Mouse (Mus musculus) megakaryocyte, embryonic 14.5 days (primary cell): ENCODE results near the gene Blvrb. TPM values are rescaled to one million over a fixed set of nuclear protein-coding genes. Genes with fewer than 3 reads are reported as not detected.
A peak's percentile ranks its signal among the peaks of the same experiment; 100 is the strongest.

Source experiments
- H3K27me3 ChIP-seq: replicated peaks from 2 replicates; pipeline ENCODE3; 2012; ENCODE audit warnings: inconsistent platforms
- H3K36me3 ChIP-seq: replicated peaks from 2 replicates; pipeline ENCODE3; 2012; ENCODE audit warnings: low read length, inconsistent platforms, mixed read lengths
- H3K4me1 ChIP-seq: 2 replicates; pipeline ENCODE4 v1.6.1; 2012; ENCODE audit warnings: inconsistent platforms
- H3K4me3 ChIP-seq: replicated peaks from 2 replicates; pipeline ENCODE3; 2012; ENCODE audit warnings: moderate library complexity, mild to moderate bottlenecking, inconsistent platforms
- H3K9me3 ChIP-seq: 2 replicates; pipeline ENCODE4 v1.6.1; 2012; ENCODE audit warnings: inconsistent platforms
- FLI1 ChIP-seq: IDR thresholded peaks from 2 replicates; pipeline ENCODE4 v1.6.1; 2012; ENCODE audit warnings: low read length, inconsistent platforms, mixed read lengths
- GATA1 ChIP-seq: IDR thresholded peaks from 3 replicates; pipeline ENCODE4 v1.6.1; 2012; ENCODE audit warnings: mixed read lengths, low read length, inconsistent platforms, borderline replicate concordance
- polyA plus RNA-seq: library from polyadenylated mRNA; stranded (reverse); fragments of >175 nt; gene quantifications from 2 replicates; pipeline ENCODE4 v1.2.3, GENCODE M21; 2012; ENCODE audit warnings: low replicate concordance; ENCODE audit not compliant: insufficient read depth

Gene Blvrb
- polyA plus RNA-seq, 1 experiment, result 330 TPM

GRCm38 (mm10) chr7:27507711-27508647 lies 60.2 kb downstream of the Blvrb start:
- Histone ChIP-seq H3K4me1 (peaks cover 33% of the 10 kb centered on the region), H3K27me3 (no peaks in the 10 kb centered on the region)
- TF ChIP-seq FLI1 (no peak), GATA1 (no peak)

DNA sequence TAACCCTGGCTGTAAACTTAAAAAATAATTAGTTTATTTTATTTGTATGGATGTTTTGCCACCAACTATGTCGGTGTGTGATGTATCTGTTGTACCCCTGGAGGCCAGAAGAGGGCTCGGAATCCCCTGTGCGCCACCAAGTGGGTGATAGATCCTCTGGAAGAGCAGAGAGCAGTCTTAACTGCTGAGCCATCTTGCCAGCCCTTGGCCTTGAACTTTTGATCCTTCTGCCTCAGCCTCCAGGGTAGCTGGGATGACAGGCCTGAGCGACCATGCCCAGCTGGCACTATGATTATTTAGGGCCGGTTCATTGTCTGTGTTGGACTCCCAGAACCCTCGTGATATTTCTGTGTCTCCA lies 60.8 kb downstream of the Blvrb start:
- Histone ChIP-seq H3K36me3 (peaks cover 19% of the 10 kb centered on the region), H3K9me3 (no peaks in the 10 kb centered on the region), H3K4me3 (peak overlapping the region; percentile 95), H3K4me1 (peaks cover 30% of the 10 kb centered on the region), H3K27me3 (no peaks in the 10 kb centered on the region)
- no peak for TF ChIP-seq FLI1
- TF ChIP-seq GATA1, result no peak

More at GRCm38 (mm10) chr7:27507711-27508647, 60.2 kb downstream of the Blvrb start:
- Histone ChIP-seq H3K9me3 (no peaks in the 10 kb centered on the region), H3K4me3 (peak overlapping the region; percentile 95), H3K36me3 (peaks cover 21% of the 10 kb centered on the region)

DNA sequence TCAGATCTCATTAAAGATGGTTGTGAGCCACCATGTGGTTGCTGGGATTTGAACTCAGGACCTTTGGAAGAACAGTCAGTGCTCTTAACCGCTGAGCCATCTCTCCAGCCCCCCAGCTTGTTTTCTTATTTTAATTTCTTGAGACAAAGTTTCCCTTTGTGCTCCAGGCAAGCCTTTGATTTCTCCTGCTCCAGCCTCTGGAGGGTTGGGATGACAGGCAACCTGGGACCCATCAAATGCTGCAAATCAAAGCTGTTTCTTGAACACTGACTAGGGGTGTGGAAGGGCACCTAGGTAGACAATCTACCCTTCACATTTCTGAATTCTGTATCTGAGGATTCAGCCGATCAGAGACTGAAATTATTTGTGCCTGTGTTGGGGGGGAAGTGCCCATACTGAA lies 63.0 kb downstream of the Blvrb start:
- Histone ChIP-seq H3K4me3 (no peak overlapping the region), H3K36me3 (no peaks in the 10 kb centered on the region), H3K9me3 (no peaks in the 10 kb centered on the region), H3K4me1 (peaks cover 35% of the 10 kb centered on the region), H3K27me3 (no peaks in the 10 kb centered on the region)
- TF ChIP-seq GATA1, result no peak
- no peak for TF ChIP-seq FLI1

DNA sequence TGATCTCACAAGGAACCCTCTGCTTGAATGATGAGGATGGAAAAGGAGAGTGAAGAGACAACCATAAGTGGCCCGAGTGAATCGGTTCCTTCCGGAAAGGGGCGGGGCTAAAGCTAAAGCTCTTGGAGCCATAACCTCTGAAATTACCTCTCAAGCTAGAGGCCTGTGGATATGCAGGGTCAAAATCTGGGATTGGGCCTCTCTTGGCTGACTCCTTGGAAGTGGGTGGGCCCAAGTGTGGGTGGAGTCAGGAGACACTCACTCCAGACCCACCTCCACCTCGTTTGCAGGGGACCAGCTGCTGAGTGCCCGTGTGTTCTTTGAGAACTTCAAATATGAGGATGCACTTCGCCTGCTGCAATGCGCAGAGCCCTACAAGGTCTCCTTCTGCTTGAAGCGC lies 67.2 kb downstream of the Blvrb start:
- Histone ChIP-seq H3K9me3 (peaks cover 13% of the 10 kb centered on the region), H3K4me1 (peaks cover 9% of the 10 kb centered on the region; the same call in 1 of the 2 replicates), H3K36me3 (peaks cover 21% of the 10 kb centered on the region), H3K4me3 (no peak overlapping the region), H3K27me3 (peaks cover 1% of the 10 kb centered on the region)
- TF ChIP-seq FLI1, result no peak
- no peak for TF ChIP-seq GATA1

Other genes starting within 250 kb of the Blvrb start
- gene Itpkc, start 219.3 kb upstream of the Blvrb start, polyA plus RNA-seq, result 1.0 and 3.0 TPM in 2 replicates
- gene Coq8b, start 215.0 kb upstream of the Blvrb start, polyA plus RNA-seq, result 45.5 and 46.3 TPM in 2 replicates
- 2.0 and 2.4 TPM in 2 replicates for gene Numbl, start 189.5 kb upstream of the Blvrb start, polyA plus RNA-seq
- gene Ltbp4, start 110.3 kb upstream of the Blvrb start, polyA plus RNA-seq, result 0.28 TPM in 1 of 2 replicates, not detected in the other
- gene Shkbp1, start 92.0 kb upstream of the Blvrb start, polyA plus RNA-seq, result 214 and 344 TPM in 2 replicates
- gene Gm20479, start 90.6 kb upstream of the Blvrb start, polyA plus RNA-seq, result 1.4 and 7.6 TPM in 2 replicates
- 0.27 and 0.45 TPM in 2 replicates for gene Sptbn4, start 292 bp upstream of the Blvrb start, polyA plus RNA-seq
- 28.2 and 88.9 TPM in 2 replicates for gene Sertad3, start 25.8 kb downstream of the Blvrb start, polyA plus RNA-seq
- gene Sertad1, start 38.9 kb downstream of the Blvrb start, polyA plus RNA-seq, result 159 and 273 TPM in 2 replicates
- 1.7 and 1.8 TPM in 2 replicates for gene Prx, start 51.3 kb downstream of the Blvrb start, polyA plus RNA-seq
- 1.6 and 2.1 TPM in 2 replicates for gene Hipk4, start 75.3 kb downstream of the Blvrb start, polyA plus RNA-seq
- gene Pld3, start 105.2 kb downstream of the Blvrb start, polyA plus RNA-seq, result 66.2 and 97.1 TPM in 2 replicates
- gene 2310022A10Rik, start 105.3 kb downstream of the Blvrb start, polyA plus RNA-seq, result 19.6 and 32.1 TPM in 2 replicates
- gene Akt2, start 143.6 kb downstream of the Blvrb start, polyA plus RNA-seq, result 72.3 and 86.4 TPM in 2 replicates
- gene Ttc9b, start 205.9 kb downstream of the Blvrb start, polyA plus RNA-seq, result not detected in 2 replicates
- 22.4 and 38.4 TPM in 2 replicates for gene Map3k10, start 226.6 kb downstream of the Blvrb start, polyA plus RNA-seq
- 0.03 TPM in 1 of 2 replicates, not detected in the other for gene Zfp607b, start 241.4 kb downstream of the Blvrb start, polyA plus RNA-seq